Mouse (Mus musculus) MEL (cell line): Measurements from ENCODE around the gene Cdc42. TPM values are rescaled to one million over a fixed set of nuclear protein-coding genes. Genes with fewer than 3 reads are reported as not detected.
A peak's percentile ranks its signal among the peaks of the same experiment; 100 is the strongest.

Experiments
- DNase-seq: peaks from one replicate; pipeline ENCODE4 v3.0.0; 2011; ENCODE audit warnings: low read depth, low spot score
- H3K27ac ChIP-seq: 2 replicates; pipeline ENCODE4 v1.5.1; 2012; ENCODE audit warnings: low read depth, mild to moderate bottlenecking, control low read depth, low read length, moderate library complexity; ENCODE audit not compliant: control insufficient read depth
- H3K27me3 ChIP-seq, 2 experiments: fragments of 150-350 bp in 1 of 2; sonication (generic) in 1 of 2; 2 replicates each; pipeline ENCODE4 v1.6.1; 2012; ENCODE audit warnings: low read length in 2 of 2, mild to moderate bottlenecking in 2 of 2, improper control_type of control experiment in 1 of 2, moderate library complexity in 1 of 2; ENCODE audit not compliant: insufficient read depth in 2 of 2, control insufficient read depth in 1 of 2
- H3K36me3 ChIP-seq, 2 experiments: 2 replicates each; pipeline ENCODE4 v1.6.1; 2012 to 2014; ENCODE audit warnings: low read length in 2 of 2, improper control_type of control experiment in 1 of 2, inconsistent platforms in 1 of 2, mild to moderate bottlenecking in 1 of 2; ENCODE audit not compliant: insufficient read depth in 2 of 2, control insufficient read depth in 1 of 2
- H3K4me1 ChIP-seq, 2 experiments: fragments of 150-350 bp in 1 of 2; sonication (generic) in 1 of 2; 2 replicates each; pipeline ENCODE4 v1.6.1; 2012; ENCODE audit warnings: low read length in 2 of 2, improper control_type of control experiment in 1 of 2, mild to moderate bottlenecking in 1 of 2; ENCODE audit not compliant: insufficient read depth in 2 of 2, control insufficient read depth in 1 of 2
- H3K4me3 ChIP-seq, 2 experiments: fragments of 150-350 bp in 1 of 2; sonication (generic) in 1 of 2; 2 replicates each; pipeline ENCODE4 v1.5.1; 2012; ENCODE audit warnings: low read depth in 2 of 2, low read length in 2 of 2, mild to moderate bottlenecking in 2 of 2, moderate library complexity in 2 of 2, control low read depth in 1 of 2, improper control_type of control experiment in 1 of 2; ENCODE audit not compliant: control insufficient read depth in 1 of 2, insufficient read depth in 1 of 2
- H3K79me2 ChIP-seq: 2 replicates; pipeline ENCODE4 v1.6.1; 2012; ENCODE audit warnings: mild to moderate bottlenecking, low read length, moderate library complexity; ENCODE audit not compliant: control insufficient read depth, poor library complexity, insufficient read depth
- H3K9ac ChIP-seq: 2 replicates; pipeline ENCODE4 v1.6.1; 2012; ENCODE audit warnings: low read depth, mild to moderate bottlenecking, control low read depth, low read length, moderate library complexity; ENCODE audit not compliant: control insufficient read depth, poor library complexity, severe bottlenecking
- H3K9me3 ChIP-seq: fragments of 150-350 bp; sonication (generic); replicated peaks from 2 replicates; pipeline ENCODE4 v1.6.1; 2012; ENCODE audit warnings: mild to moderate bottlenecking, low read length, improper control_type of control experiment, moderate library complexity; ENCODE audit not compliant: insufficient read depth
- BHLHE40 ChIP-seq: IDR thresholded peaks from 2 replicates; pipeline ENCODE4 v1.6.1; 2012; ENCODE audit warnings: low read depth, mild to moderate bottlenecking, inconsistent platforms, low read length, improper control_type of control experiment, borderline replicate concordance
- CTCF ChIP-seq, 3 experiments: IDR thresholded peaks in 2 of 3; conservative IDR thresholded peaks in 1 of 3; 2 replicates each; pipeline ENCODE4 v1.5.1; 2011 to 2012; ENCODE audit warnings: low read length in 3 of 3, low read depth in 2 of 3, mild to moderate bottlenecking in 2 of 3, improper control_type of control experiment in 1 of 3, inconsistent platforms in 1 of 3, mixed read lengths in 1 of 3, moderate library complexity in 1 of 3; ENCODE audit not compliant: control insufficient read depth in 1 of 3, insufficient read depth in 1 of 3, poor library complexity in 1 of 3, severe bottlenecking in 1 of 3
- E2F4 ChIP-seq: IDR thresholded peaks from 2 replicates; pipeline ENCODE4 v1.6.1; 2011; ENCODE audit warnings: low read depth, low read length, improper control_type of control experiment, borderline replicate concordance
- MAX ChIP-seq: IDR thresholded peaks from 2 replicates; pipeline ENCODE4 v1.6.1; 2011; ENCODE audit warnings: low read length, improper control_type of control experiment
- MEF2A ChIP-seq: IDR thresholded peaks from 2 replicates; pipeline ENCODE4 v1.6.1; 2014; ENCODE audit warnings: low read depth, mild to moderate bottlenecking, inconsistent platforms, low read length, improper control_type of control experiment; ENCODE audit not compliant: poor library complexity, insufficient replicate concordance, severe bottlenecking; ENCODE audit errors: extremely low read depth
- MXI1 ChIP-seq: IDR thresholded peaks from 2 replicates; pipeline ENCODE4 v1.6.1; 2011; ENCODE audit warnings: mild to moderate bottlenecking, low read depth, low read length, improper control_type of control experiment
- NRF1 ChIP-seq: IDR thresholded peaks from 2 replicates; pipeline ENCODE4 v1.6.1; 2014; ENCODE audit warnings: low read depth, mild to moderate bottlenecking, inconsistent platforms, low read length, improper control_type of control experiment, moderate library complexity; ENCODE audit not compliant: poor library complexity, insufficient read depth, severe bottlenecking
- POLR2AphosphoS2 ChIP-seq: IDR thresholded peaks from 2 replicates; pipeline ENCODE4 v1.6.1; 2011; ENCODE audit warnings: low read length, improper control_type of control experiment
- RAD21 ChIP-seq: IDR thresholded peaks from 2 replicates; pipeline ENCODE4 v1.6.1; 2011; ENCODE audit warnings: mild to moderate bottlenecking, low read depth, low read length, improper control_type of control experiment
- RCOR1 ChIP-seq: IDR thresholded peaks from 2 replicates; pipeline ENCODE4 v1.6.1; 2012; ENCODE audit warnings: low read depth, mild to moderate bottlenecking, inconsistent platforms, low read length, improper control_type of control experiment
- SMC3 ChIP-seq: IDR thresholded peaks from 2 replicates; pipeline ENCODE4 v1.6.1; 2011; ENCODE audit warnings: low read depth, low read length, improper control_type of control experiment
- ZC3H11A ChIP-seq: IDR thresholded peaks from 2 replicates; pipeline ENCODE4 v1.6.1; 2012; ENCODE audit warnings: low read depth, mild to moderate bottlenecking, inconsistent platforms, low read length, improper control_type of control experiment
- ZMIZ1 ChIP-seq: IDR thresholded peaks from 2 replicates; pipeline ENCODE4 v1.6.1; 2012; ENCODE audit warnings: low read depth, mild to moderate bottlenecking, inconsistent platforms, low read length, improper control_type of control experiment, moderate library complexity
- polyA plus RNA-seq, 2 experiments: library from polyadenylated mRNA; stranded (reverse) in 1 of 2; unstranded in 1 of 2; fragments of >175 nt in 1 of 2; fragments of >200 nt in 1 of 2; gene quantifications; 2 replicates each; pipeline versions ENCODE4 v1.2.1 to v1.2.4; 2012; ENCODE audit warnings: low replicate concordance in 2 of 2, low read depth in 1 of 2; ENCODE audit not compliant: insufficient read length in 2 of 2, insufficient read depth in 1 of 2, missing spikeins in 1 of 2
- total RNA-seq: library from RNA; depleted of rRNA; stranded (reverse); fragments of 300-350 nt; gene quantifications from 2 replicates; pipeline ENCODE4 v1.2.3, GENCODE M21; 2012

Gene Cdc42
- total and polyA plus RNA-seq, 3 experiments = 117 to 203 (median 174) TPM

DNA sequence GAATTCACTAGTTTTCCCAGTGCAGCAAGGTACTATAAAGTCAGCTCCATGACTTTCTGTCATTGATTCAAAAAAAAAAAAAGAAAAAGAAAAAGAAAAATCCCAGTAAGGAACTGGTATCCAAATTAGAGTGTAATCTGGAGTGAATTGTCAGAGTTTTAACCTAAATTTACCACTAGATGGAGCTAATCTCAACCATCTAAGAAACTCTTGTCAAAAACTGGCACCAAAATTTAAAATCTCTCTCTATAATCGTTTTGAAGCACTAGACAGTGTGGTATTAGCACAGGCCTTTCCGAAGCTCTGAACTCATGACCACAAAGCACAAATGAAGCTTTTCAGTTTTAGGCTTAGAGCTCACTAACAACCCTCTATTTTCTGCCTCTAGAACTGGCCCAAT lies 44.0 kb downstream of the Cdc42 start:
- H3K4me3 ChIP-seq = no peak overlapping the region
- H3K9me3 ChIP-seq = no peaks in the 10 kb centered on the region
- H3K27ac ChIP-seq = no peak overlapping the region
- H3K9ac ChIP-seq = no peak overlapping the region
- peak; percentile 57 for DNase-seq
- peak; percentile 31; the same call in 1 of the 2 replicates for TF ChIP-seq ZC3H11A
- TF ChIP-seq MAX = no peak
- no peak for TF ChIP-seq MXI1
- peak; percentile 62 for TF ChIP-seq SMC3
- TF ChIP-seq CTCF (IDR thresholded peaks at IDR 0.05 in 2 of 3, conservative IDR thresholded peaks at IDR 0.05 in 1 of 3; ENCODE audit: control insufficient read depth in 1 of 3, insufficient read depth in 1 of 3, low read depth in 2 of 3, low read length in 3 of 3, poor library complexity in 1 of 3, severe bottlenecking in 1 of 3) = peak in 2 of 3 experiments; percentile 19 to 61; a peak in 4 of 6 replicates
- no peak for TF ChIP-seq POLR2AphosphoS2
- no peak for TF ChIP-seq ZMIZ1
- TF ChIP-seq BHLHE40 = no peak
- peak; percentile 58 for TF ChIP-seq RAD21
- no peak for TF ChIP-seq RCOR1
- no peak for TF ChIP-seq E2F4
- H3K36me3 ChIP-seq = no peaks in the 10 kb centered on the region; a peak in 2 of 4 replicates
- no peaks in the 10 kb centered on the region for H3K79me2 ChIP-seq
- H3K4me1 ChIP-seq = no peaks in the 10 kb centered on the region
- no peaks in the 10 kb centered on the region for H3K27me3 ChIP-seq

DNA sequence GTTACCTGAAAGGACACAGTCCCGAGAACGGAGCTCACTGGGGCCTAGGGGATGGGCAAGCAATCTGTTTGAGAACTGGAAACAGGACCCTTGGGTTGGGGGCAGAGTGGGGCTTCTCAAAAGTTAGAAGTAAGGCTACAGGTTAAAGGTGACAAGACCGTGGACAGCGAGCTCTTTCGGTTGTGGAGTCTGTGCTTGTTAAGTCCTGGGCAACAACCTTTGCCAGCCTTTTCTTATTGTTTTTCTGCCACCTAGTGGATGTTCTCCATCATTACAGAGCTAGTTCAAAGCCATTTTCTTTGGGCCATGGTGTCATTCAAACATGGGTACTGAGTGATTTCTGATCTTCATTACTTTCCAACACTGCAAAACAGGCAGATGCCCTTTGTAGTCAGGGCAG lies 49.1 kb downstream of the Cdc42 start:
- no peaks in the 10 kb centered on the region for H3K4me1 ChIP-seq
- no peaks in the 10 kb centered on the region for H3K27me3 ChIP-seq
- no peaks in the 10 kb centered on the region for H3K79me2 ChIP-seq
- no peak overlapping the region for H3K9ac ChIP-seq
- no peak for TF ChIP-seq MEF2A
- peak; percentile 76 for TF ChIP-seq SMC3
- no peak for TF ChIP-seq NRF1
- peak; percentile 19 to 80 (median 54); a peak in 4 of 6 replicates for TF ChIP-seq CTCF (IDR thresholded peaks at IDR 0.05 in 2 of 3, conservative IDR thresholded peaks at IDR 0.05 in 1 of 3; ENCODE audit: control insufficient read depth in 1 of 3, insufficient read depth in 1 of 3, low read depth in 2 of 3, low read length in 3 of 3, poor library complexity in 1 of 3, severe bottlenecking in 1 of 3)
- peak; percentile 73 for TF ChIP-seq RAD21
- TF ChIP-seq ZC3H11A = peak; percentile 43
- H3K4me3 ChIP-seq = no peak overlapping the region
- DNase-seq = peak; percentile 62
- no peak overlapping the region for H3K27ac ChIP-seq
- no peaks in the 10 kb centered on the region for H3K36me3 ChIP-seq
- H3K9me3 ChIP-seq = no peaks in the 10 kb centered on the region
